In the genomic region with DNA sequence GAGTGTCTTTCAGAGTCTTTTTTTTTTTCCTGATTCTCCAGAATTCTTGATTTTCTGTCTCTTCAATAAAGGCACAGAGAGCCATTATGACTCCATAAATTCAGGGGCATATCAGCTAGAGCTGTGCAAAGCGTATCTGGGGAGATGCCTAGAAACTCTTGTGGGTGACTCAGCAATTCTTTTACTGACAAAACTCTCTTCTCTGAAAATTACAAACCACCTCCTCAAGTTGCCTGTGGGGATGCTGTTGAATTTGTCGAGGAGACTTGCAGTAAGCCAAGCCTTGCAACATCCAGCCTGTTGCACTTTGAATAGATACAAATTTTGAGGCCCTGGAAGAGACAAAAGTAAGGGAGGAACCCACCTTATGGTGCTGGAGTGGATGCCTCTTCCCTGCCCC, we compare ENCODE assay signal across 19 mouse cellular contexts. TPM values are rescaled to one million over a fixed set of nuclear protein-coding genes. Genes with fewer than 3 reads are reported as not detected.
"Had no signal": no experiment of that assay in that cellular context is flagged by ENCODE, and none has a peak within 500 bp of the region (broad histone marks: within the 10 kb centered on the region; RNA-seq: fewer than 3 reads in every experiment).

No protein-coding gene starts in this region.

- H3K9ac ChIP-seq: liver, embryonic 15.5 days; midbrain, embryonic 15.5 days; neural tube, embryonic 12.5 days had no signal

- H3K27ac ChIP-seq: layer of hippocampus, adult 2 months; limb, embryonic 10.5 days; liver, embryonic 15.5 days; midbrain, embryonic 15.5 days; neural tube, embryonic 12.5 days had no signal

- H3K27me3 ChIP-seq: liver, embryonic 15.5 days; midbrain, embryonic 15.5 days; neural tube, embryonic 12.5 days had no signal

- DNase-seq: kidney, adult 18-20 months; kidney, postnatal 10 days; kidney, postnatal 4 days; lung, adult 2 months; lung, postnatal 36 days; spleen, adult 18-20 months; thymus, adult 2 months; thymus, postnatal 25 days had no signal

- ATAC-seq: lung, postnatal 0 days; midbrain, embryonic 15.5 days had no signal

- H3K4me3 ChIP-seq: layer of hippocampus, adult 2 months; limb, embryonic 10.5 days; liver, embryonic 15.5 days; midbrain, embryonic 15.5 days; neural tube, embryonic 12.5 days had no signal

- H3K36me3 ChIP-seq: limb, embryonic 10.5 days; liver, embryonic 15.5 days; midbrain, embryonic 15.5 days; neural tube, embryonic 12.5 days had no signal

- H3K9me3 ChIP-seq: limb, embryonic 10.5 days; liver, embryonic 15.5 days; midbrain, embryonic 15.5 days; neural tube, embryonic 12.5 days had no signal

- H3K4me1 ChIP-seq: limb, embryonic 10.5 days; liver, embryonic 15.5 days; midbrain, embryonic 15.5 days; neural tube, embryonic 12.5 days had no signal

- H3K4me2 ChIP-seq: liver, embryonic 11.5 days; liver, embryonic 15.5 days; midbrain, embryonic 15.5 days; neural tube, embryonic 12.5 days had no signal

RNA-seq across cellular contexts. Expression of a gene that starts 34.3 kb away (rescaled TPM):
- total RNA-seq: megakaryocyte progenitor cell, adult 5-6 weeks; monocyte, adult 5-6 weeks; neutrophil, adult 5-6 weeks had no signal
- polyA plus RNA-seq: limb, embryonic 10.5 days; liver, embryonic 11.5 days; liver, embryonic 15.5 days; lung, postnatal 0 days; testis, adult 2 months had no signal
